Mouse (Mus musculus) spleen, adult 2 months (tissue): Measurements from ENCODE around the gene Ttc19. TPM values are rescaled to one million over a fixed set of nuclear protein-coding genes. Genes with fewer than 3 reads are reported as not detected.
"Not testable (repeated sequence)": the region's sequence is repeated elsewhere in the genome, so short reads cannot be mapped to it uniquely, and the experiment has no call there.

ENCODE experiments used
- DNase-seq, 2 experiments: peaks; one replicate each; pipeline versions ENCODE4 v3.0.0 to v3.0.0-alpha.2; 2012 to 2021; ENCODE audit warnings: low spot score in 2 of 2, low read depth in 1 of 2
- H3K27ac ChIP-seq: fragments of 200-500 bp; 2 replicates; pipeline ENCODE4 v1.5.1; 2012; ENCODE audit warnings: low read length, inconsistent platforms; ENCODE audit not compliant: insufficient read depth
- H3K27me3 ChIP-seq: fragments of 200-500 bp; 2 replicates; pipeline ENCODE4 v1.6.1; 2012; ENCODE audit warnings: mild to moderate bottlenecking, moderate library complexity, low read length, inconsistent platforms; ENCODE audit not compliant: control insufficient read depth, insufficient read depth
- H3K36me3 ChIP-seq: fragments of 200-500 bp; 2 replicates; pipeline ENCODE4 v1.6.1; 2012; ENCODE audit warnings: mild to moderate bottlenecking, low read length, inconsistent platforms; ENCODE audit not compliant: control insufficient read depth, insufficient read depth
- H3K4me1 ChIP-seq: fragments of 200-500 bp; 2 replicates; pipeline ENCODE4 v1.6.1; 2011; ENCODE audit warnings: inconsistent platforms; ENCODE audit not compliant: control insufficient read depth, insufficient read depth, insufficient read length
- H3K4me3 ChIP-seq: fragments of 200-500 bp; 2 replicates; pipeline ENCODE4 v1.5.1; 2011; ENCODE audit warnings: mild to moderate bottlenecking, inconsistent platforms; ENCODE audit not compliant: insufficient read depth, insufficient read length; ENCODE audit errors: extremely low read depth
- CTCF ChIP-seq: fragments of 200-500 bp; IDR thresholded peaks from 2 replicates; pipeline ENCODE4 v1.5.1; 2011; ENCODE audit warnings: mild to moderate bottlenecking, inconsistent platforms; ENCODE audit not compliant: insufficient read depth, insufficient read length, insufficient replicate concordance; ENCODE audit errors: extremely low read depth
- POLR2A ChIP-seq: fragments of 200-500 bp; IDR thresholded peaks from 2 replicates; pipeline ENCODE4 v1.6.1; 2011; ENCODE audit warnings: low read depth, low read length, inconsistent platforms
- WGBS: fragments of 180-500 bp; shearing (Covaris S2); methylation state at CpG from one replicate; pipeline ENCODE4 v1.1.7; 2018; 5-methylcytosine and 5-hydroxymethylcytosine counted together
- polyA plus RNA-seq: library from polyadenylated mRNA; depleted of rRNA; stranded (reverse); fragments of >200 nt; gene quantifications from 2 replicates; pipeline ENCODE4 v1.2.3, GENCODE M21; 2012; rRNA removed

The Ttc19 gene
- polyA plus RNA-seq, 1 experiment, result 4.4 TPM

DNA sequence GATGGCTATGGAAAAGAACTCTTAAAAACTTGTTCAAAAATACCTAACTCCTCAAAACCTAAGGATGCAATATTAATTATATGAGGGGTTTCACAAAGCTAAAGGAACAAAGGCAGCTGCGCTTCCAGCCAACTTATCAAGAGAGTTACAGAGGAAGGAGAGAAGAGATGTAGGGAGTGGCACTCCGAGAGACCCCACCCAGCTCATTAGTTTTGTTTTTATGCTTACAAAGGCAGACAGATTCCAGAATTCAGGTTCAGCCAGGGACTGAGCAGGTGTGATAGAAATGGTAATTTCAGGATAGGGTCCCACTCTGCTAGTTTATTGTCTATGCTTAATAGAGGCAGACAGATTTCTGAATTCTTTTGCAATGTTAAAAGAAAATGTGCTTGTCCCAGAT is 73.9 kb downstream of the Ttc19 start:
- no peaks in the 10 kb centered on the region for H3K4me1 ChIP-seq
- H3K4me3 ChIP-seq, result no peak overlapping the region
- TF ChIP-seq CTCF (no peak), POLR2A (no peak)
- peaks cover 38% of the 10 kb centered on the region for H3K36me3 ChIP-seq
- 90% methylated on average over 2 of the region's 2 CpGs for WGBS
- DNase-seq, result no peak
- no peaks in the 10 kb centered on the region for H3K27me3 ChIP-seq
- H3K27ac ChIP-seq, result no peak overlapping the region

DNA sequence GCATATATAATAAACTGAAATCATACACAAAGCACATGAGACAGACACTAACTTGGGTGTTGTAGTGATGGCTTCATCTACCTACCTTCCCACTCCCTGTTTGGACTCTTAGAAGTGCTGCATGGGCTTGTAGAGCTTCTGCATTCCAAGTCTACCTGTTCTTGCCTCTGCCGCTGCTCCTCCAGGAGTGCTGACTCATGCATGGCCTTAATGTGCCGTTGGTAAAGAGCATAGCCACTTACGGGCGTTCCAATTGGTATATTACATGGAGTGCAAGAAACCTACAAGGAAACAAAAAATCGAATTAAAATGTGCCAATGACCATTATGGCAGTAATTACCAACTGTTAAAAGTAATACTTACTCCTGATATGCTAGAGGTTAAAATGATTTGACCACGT is 85.6 kb downstream of the Ttc19 start:
- Histone ChIP-seq H3K4me1 (no peaks in the 10 kb centered on the region), H3K36me3 (peaks cover 22% of the 10 kb centered on the region), H3K4me3 (no peak overlapping the region), H3K27ac (no peak overlapping the region), H3K27me3 (no peaks in the 10 kb centered on the region)
- DNase-seq, result no peak
- no peak for TF ChIP-seq CTCF
- no peak for TF ChIP-seq POLR2A
- 92% methylated on average over 6 of the region's 6 CpGs for whole genome bisulfite sequencing

DNA sequence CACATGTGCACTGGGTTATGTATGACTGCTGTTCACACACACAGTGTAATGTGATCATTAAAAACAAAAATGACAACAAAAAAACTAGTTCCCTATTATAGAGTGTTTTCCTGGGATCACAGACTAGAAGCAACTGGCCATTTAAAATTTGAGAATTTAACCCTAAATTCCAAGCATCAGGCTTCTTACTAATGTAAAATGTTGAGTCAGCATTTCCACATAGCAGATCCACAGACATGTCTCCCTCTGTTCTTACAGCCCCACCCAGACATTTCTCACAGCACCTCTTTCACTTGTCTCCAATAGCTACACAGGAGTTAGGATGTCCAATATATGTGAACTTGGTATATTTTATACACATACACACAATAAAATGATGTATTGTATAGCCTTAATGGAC is 88.7 kb downstream of the Ttc19 start:
- no peaks in the 10 kb centered on the region for H3K4me1 ChIP-seq
- no peak overlapping the region for H3K27ac ChIP-seq
- no peak for DNase-seq
- H3K36me3 ChIP-seq, result peaks cover 28% of the 10 kb centered on the region
- no peak for TF ChIP-seq CTCF
- TF ChIP-seq POLR2A, result no peak
- H3K27me3 ChIP-seq, result no peaks in the 10 kb centered on the region
- H3K4me3 ChIP-seq, result no peak overlapping the region

DNA sequence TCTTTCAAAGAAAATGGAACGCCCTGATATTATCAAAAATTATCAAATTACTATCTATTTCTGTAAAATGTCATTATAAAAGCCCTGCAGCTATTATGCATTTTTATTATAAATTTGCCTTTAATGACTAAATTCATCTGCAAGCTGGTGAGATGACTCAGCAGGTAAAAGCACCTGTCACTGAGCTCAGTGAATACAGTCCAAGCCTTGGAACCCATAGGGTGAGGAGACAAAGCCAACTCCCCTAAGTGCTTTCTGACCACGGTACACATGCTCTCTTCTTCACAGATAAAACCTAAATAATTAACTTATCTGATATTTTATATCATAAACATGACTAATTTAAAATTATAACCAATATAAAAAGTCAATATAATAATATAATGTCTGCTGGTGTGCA is 90.5 kb downstream of the Ttc19 start:
- H3K4me3 ChIP-seq, result no peak overlapping the region
- no peak for DNase-seq
- no peaks in the 10 kb centered on the region for H3K4me1 ChIP-seq
- no peak for TF ChIP-seq POLR2A
- no peak for TF ChIP-seq CTCF
- H3K36me3 ChIP-seq, result peaks cover 25% of the 10 kb centered on the region
- WGBS, result 92% methylated on average over 2 of the region's 2 CpGs
- no peak overlapping the region for H3K27ac ChIP-seq
- no peaks in the 10 kb centered on the region for H3K27me3 ChIP-seq

DNA sequence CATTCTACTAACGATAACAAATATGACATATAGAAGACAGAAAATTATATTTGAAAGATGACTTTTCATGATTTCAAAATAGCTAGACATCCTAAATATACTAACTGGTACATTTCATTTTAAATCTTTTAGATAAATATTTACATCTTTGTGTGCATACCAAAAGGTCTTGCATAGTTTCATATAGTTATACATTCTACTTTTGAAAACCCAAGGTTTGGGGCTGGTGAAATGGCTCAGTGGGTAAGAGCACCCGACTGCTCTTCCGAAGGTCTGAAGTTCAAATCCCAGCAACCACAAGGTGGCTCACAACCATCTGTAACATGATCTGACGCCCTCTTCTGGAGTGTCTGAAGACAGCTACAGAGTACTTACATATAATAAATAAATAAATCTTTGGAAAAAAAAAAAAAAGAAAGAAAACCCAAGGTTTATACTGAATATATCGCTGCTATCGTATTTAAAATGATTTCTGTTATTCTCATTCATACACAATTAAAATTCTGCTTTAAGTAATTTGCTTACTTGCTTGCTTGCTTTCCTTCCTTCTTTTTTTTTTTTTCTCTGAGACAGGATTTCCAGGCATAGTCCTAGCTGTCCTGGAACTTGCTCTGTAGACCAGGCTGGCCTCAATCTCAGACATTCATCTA is 96.1 kb downstream of the Ttc19 start:
- H3K27me3 ChIP-seq, H3K4me1 ChIP-seq, H3K27ac ChIP-seq, H3K4me3 ChIP-seq, DNase-seq: not testable (repeated sequence)
- WGBS, result 87% methylated on average over 6 of the region's 6 CpGs
- H3K36me3 ChIP-seq, result peaks cover 26% of the 10 kb centered on the region

Other genes with a start within 250 kb of the Ttc19 start
- gene Adora2b, start 32.5 kb upstream of the Ttc19 start, polyA plus RNA-seq, result 1.3 and 2.1 TPM in 2 replicates
- gene Zswim7, start 98 bp upstream of the Ttc19 start, polyA plus RNA-seq, result 4.4 and 5.7 TPM in 2 replicates
- gene Pigl, start 177.0 kb downstream of the Ttc19 start, polyA plus RNA-seq, result 4.1 and 4.5 TPM in 2 replicates
- 78.5 and 84.5 TPM in 2 replicates for gene Ncor1, start 177.1 kb downstream of the Ttc19 start, polyA plus RNA-seq